Mouse (Mus musculus) liver, embryonic 16.5 days (tissue): ENCODE measurements around the gene Fam50b. TPM values are rescaled to one million over a fixed set of nuclear protein-coding genes. Genes with fewer than 3 reads are reported as not detected.
A peak's percentile ranks its signal among the peaks of the same experiment; 100 is the strongest.

ENCODE experiments used
- ATAC-seq: fragments of 200-750 bp; cut with Nextera tagmentation; 2 replicates; pipeline ENCODE4 v1.8.0; 2017; ENCODE audit warnings: low read depth, mild to moderate bottlenecking, moderate number of reproducible peaks, moderate library complexity
- H3K27ac ChIP-seq: fragments of 300-500 bp; sonication (generic); 2 replicates; pipeline ENCODE4 v1.5.1; 2014; ENCODE audit warnings: mild to moderate bottlenecking, low read length
- H3K27me3 ChIP-seq: fragments of 300-500 bp; sonication (generic); 2 replicates; pipeline ENCODE4 v1.6.1; 2014; ENCODE audit warnings: low read depth, low read length, mixed read lengths; ENCODE audit not compliant: control insufficient read depth, insufficient read depth
- H3K36me3 ChIP-seq: fragments of 300-500 bp; sonication (generic); 2 replicates; pipeline ENCODE4 v1.6.1; 2014; ENCODE audit warnings: mild to moderate bottlenecking; ENCODE audit not compliant: control insufficient read depth, insufficient read depth
- H3K4me1 ChIP-seq: fragments of 300-500 bp; sonication (generic); 2 replicates; pipeline ENCODE4 v1.6.1; 2014; ENCODE audit warnings: low read depth, low read length, mixed read lengths; ENCODE audit not compliant: control insufficient read depth
- H3K4me2 ChIP-seq: fragments of 300-500 bp; sonication (generic); 2 replicates; pipeline ENCODE4 v1.6.1; 2014; ENCODE audit warnings: low read depth, low read length, mixed read lengths
- H3K4me3 ChIP-seq: fragments of 300-500 bp; sonication (generic); 2 replicates; pipeline ENCODE4 v1.5.1; 2014; ENCODE audit warnings: low read depth, mild to moderate bottlenecking, low read length
- H3K9ac ChIP-seq: fragments of 300-500 bp; sonication (generic); 2 replicates; pipeline ENCODE4 v1.6.1; 2014; ENCODE audit warnings: low read depth, low read length
- H3K9me3 ChIP-seq: fragments of 300-500 bp; sonication (generic); replicated peaks from 2 replicates; pipeline ENCODE4 v1.6.1; 2016; ENCODE audit warnings: low read length; ENCODE audit not compliant: control insufficient read depth
- WGBS: fragments of 180-500 bp; shearing (Covaris S2); extraction: QIAGEN DNeasy Blood & Tissue Kit; methylation state at CpG from one replicate; pipeline ENCODE4 v1.1.7; 2014; ENCODE audit not compliant: insufficient replicate concordance; 5-methylcytosine and 5-hydroxymethylcytosine counted together
- polyA plus RNA-seq: library from polyadenylated mRNA; unstranded; fragments of >200 nt; fragmentation: Nextera tagmentation; extraction: Ambion mirVana; gene quantifications from 2 replicates; pipeline ENCODE4 v1.2.1, GENCODE M21; 2015

The Fam50b gene
- polyA plus RNA-seq, 1 experiment from 2014 or later = 0.22 TPM

DNA sequence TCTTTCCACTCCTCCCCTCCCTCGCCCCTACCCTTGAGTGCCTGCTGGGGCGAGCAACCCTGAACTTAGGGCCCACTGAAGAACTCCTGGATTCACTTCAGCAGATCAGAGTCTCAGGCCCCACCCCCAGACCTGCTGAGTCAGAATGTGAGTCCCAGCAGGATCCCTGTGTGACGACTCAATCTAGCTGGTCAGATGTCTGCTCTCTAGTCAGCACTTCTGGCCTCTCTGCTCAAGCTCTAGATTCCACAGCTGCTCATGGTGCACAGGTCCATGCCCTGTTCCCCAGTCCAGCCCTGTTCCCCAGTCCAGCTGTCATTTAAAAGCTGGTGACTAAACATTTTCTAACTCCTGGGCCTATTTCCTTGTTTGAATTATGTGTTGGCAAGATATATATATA, 13.9 kb downstream of the Fam50b start:
- WGBS = 43% methylated on average over 3 of the region's 3 CpGs
- no peak for ATAC-seq

DNA sequence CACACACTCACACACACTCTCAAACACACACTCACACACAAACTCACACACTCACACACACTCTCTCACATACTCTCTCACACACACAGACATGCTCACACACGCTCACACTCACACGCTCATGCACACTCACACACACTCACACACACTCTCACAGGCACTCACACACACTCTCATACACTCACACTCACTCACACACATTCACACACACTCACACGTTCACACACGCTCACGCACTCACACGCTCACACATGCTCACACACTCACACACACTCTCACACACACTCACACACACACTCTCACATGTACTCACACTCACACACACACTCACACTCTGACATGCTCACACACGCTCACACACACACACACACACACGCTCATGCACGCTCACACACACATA, 24.6 kb downstream of the Fam50b start:
- WGBS = 82% methylated on average over 9 of the region's 9 CpGs
- Histone ChIP-seq H3K36me3 (no peaks in the 10 kb centered on the region), H3K4me2 (no peak overlapping the region), H3K4me1 (no peaks in the 10 kb centered on the region), H3K9ac (no peak overlapping the region), H3K27ac (no peak overlapping the region), H3K9me3 (no peaks in the 10 kb centered on the region), H3K27me3 (no peaks in the 10 kb centered on the region), H3K4me3 (no peak overlapping the region)
- no peak for ATAC-seq

More for the DNA sequence above, 13.9 kb downstream of the Fam50b start:
- Histone ChIP-seq H3K4me2 (no peak overlapping the region), H3K27ac (no peak overlapping the region), H3K4me1 (no peaks in the 10 kb centered on the region), H3K9me3 (no peaks in the 10 kb centered on the region), H3K27me3 (no peaks in the 10 kb centered on the region), H3K4me3 (no peak overlapping the region), H3K36me3 (no peaks in the 10 kb centered on the region), H3K9ac (no peak overlapping the region)

DNA sequence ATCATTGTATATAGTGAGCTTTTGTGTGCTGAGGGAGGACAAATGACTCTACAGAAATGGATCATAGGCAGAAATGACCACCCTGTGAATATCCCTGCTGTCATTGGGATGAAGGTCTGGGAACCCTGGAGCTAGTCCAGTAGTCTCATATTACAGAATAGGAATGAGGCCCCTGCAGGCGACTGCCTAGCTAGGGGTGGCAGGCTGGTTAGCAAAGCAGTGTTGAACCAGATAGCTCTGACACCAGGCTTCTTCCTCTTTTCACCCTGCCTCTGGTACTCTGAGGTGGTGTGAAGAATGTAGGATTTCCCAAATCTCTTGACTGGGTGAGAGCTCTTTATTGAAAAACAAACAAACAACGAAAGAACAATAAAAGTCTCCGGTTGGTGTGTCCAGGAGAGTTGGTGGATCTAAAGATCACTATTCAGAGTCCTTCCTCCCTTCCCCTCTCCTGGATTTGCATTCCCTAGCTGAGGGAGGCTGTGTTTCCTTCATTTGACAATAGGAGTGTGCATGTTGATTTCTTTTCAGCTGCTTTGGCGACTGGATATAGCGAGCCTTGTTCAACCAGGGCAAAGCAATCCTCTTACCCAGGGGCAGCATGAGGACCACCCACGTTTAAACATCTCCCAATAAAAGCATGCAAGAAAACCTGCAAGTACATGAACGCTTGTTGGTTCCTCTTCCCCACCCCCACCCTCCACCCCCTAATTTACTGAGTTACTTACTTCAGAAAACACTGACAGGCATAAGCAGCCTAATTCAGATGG, 26.1 kb downstream of the Fam50b start:
- WGBS = 16% methylated on average over 7 of the region's 7 CpGs
- Histone ChIP-seq H3K27ac (no peak overlapping the region), H3K9me3 (no peaks in the 10 kb centered on the region), H3K4me1 (no peaks in the 10 kb centered on the region), H3K4me3 (no peak overlapping the region), H3K36me3 (no peaks in the 10 kb centered on the region), H3K4me2 (no peak overlapping the region), H3K9ac (no peak overlapping the region), H3K27me3 (no peaks in the 10 kb centered on the region)
- no peak for ATAC-seq

DNA sequence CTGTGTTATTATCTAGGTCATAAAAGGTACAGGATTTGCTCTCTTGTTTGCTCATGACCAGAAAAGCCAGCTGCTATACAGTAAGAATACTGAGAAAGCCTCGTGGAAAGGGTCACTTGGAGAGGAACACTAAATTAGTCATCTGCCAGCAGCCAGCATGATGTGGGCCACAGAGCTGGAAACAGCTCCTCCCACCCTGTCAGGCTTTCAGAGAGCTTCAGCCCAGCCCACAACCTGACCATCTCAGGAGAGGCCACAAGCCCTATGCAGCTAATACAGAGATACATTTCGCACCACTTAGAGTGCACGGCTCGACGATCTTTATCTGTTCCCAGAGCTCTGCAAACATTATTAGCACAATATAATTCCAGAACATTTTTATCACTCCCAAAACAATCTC, 27.5 kb downstream of the Fam50b start:
- no peak for ATAC-seq
- Histone ChIP-seq H3K9me3 (no peaks in the 10 kb centered on the region), H3K4me1 (no peaks in the 10 kb centered on the region), H3K27ac (no peak overlapping the region), H3K4me2 (no peak overlapping the region), H3K4me3 (no peak overlapping the region), H3K9ac (no peak overlapping the region), H3K27me3 (no peaks in the 10 kb centered on the region), H3K36me3 (no peaks in the 10 kb centered on the region)
- WGBS = 55% methylated on average over 5 of the region's 5 CpGs

DNA sequence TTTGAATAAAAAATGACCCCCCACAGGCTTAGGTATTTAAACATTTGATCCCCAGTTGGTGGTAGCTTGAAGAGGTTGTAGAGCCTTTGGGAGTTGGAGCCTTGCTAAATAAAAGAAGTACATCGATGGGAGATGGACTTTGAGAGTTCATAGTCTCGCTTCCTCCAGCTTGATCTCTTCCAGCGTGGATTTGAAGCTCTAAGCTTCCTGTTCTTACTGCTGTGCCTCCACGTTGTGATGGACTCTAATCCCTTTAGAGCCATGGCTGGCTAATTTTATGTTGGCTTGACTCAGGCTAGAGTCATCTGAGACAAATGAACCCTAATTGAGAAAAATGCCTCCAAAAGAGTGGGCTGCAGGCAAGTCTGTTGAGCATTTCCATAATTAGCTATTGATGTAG, 28.2 kb downstream of the Fam50b start:
- H3K4me1 ChIP-seq = no peaks in the 10 kb centered on the region
- H3K27me3 ChIP-seq = no peaks in the 10 kb centered on the region
- H3K36me3 ChIP-seq = no peaks in the 10 kb centered on the region
- no peaks in the 10 kb centered on the region for H3K9me3 ChIP-seq
- H3K4me3 ChIP-seq = no peak overlapping the region
- no peak overlapping the region for H3K9ac ChIP-seq
- H3K27ac ChIP-seq = no peak overlapping the region
- no peak overlapping the region for H3K4me2 ChIP-seq
- 48% methylated on average over 4 of the region's 4 CpGs for WGBS
- no peak for ATAC-seq

DNA sequence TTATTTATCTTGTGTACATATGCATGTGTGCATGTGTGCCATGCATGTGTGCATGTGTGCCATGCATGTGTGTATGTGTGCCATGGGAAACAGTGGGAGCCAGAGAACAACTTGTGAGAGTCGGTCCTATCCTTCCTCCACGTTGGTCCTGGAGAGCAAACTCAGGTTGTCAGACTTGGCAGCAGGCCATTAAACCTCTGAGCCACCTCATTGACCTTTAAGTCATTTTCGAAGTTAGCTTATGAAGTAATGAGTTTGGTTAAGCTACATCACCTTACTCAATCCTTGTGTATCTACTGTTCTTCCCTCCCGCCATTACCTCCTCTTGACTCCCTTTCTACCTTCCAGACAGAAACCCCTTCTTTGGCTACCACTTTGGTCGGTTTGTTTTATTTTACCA, 30.6 kb downstream of the Fam50b start:
- H3K27me3 ChIP-seq = no peaks in the 10 kb centered on the region
- H3K4me2 ChIP-seq = no peak overlapping the region
- no peak overlapping the region for H3K27ac ChIP-seq
- ATAC-seq = peak; percentile 62
- H3K4me3 ChIP-seq = no peak overlapping the region
- WGBS = 52% methylated on average over 5 of the region's 5 CpGs
- H3K36me3 ChIP-seq = no peaks in the 10 kb centered on the region
- H3K9ac ChIP-seq = no peak overlapping the region
- H3K9me3 ChIP-seq = no peaks in the 10 kb centered on the region
- H3K4me1 ChIP-seq = no peaks in the 10 kb centered on the region

DNA sequence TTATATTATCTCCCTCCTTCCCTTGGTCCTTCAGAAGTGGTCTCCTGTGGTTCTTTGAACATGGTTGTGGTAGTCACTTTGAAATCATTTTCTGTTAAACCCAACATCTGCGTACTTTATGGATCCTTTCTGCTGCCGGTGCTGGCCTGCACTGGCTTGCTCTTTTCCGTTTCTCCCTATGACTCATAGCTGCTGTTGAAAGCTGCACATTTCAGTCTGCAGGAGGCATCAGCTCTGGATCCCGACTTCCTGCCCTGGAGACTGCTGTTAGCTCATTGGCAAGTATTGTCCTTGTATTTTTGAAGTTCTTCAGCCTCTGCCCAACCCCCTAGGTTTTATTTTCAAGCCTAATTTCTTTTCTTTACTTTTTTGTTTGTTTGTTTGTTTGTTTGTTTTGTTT, 31.9 kb downstream of the Fam50b start:
- no peak for ATAC-seq
- 27% methylated on average over 4 of the region's 4 CpGs for WGBS
- H3K9me3 ChIP-seq = no peaks in the 10 kb centered on the region

DNA sequence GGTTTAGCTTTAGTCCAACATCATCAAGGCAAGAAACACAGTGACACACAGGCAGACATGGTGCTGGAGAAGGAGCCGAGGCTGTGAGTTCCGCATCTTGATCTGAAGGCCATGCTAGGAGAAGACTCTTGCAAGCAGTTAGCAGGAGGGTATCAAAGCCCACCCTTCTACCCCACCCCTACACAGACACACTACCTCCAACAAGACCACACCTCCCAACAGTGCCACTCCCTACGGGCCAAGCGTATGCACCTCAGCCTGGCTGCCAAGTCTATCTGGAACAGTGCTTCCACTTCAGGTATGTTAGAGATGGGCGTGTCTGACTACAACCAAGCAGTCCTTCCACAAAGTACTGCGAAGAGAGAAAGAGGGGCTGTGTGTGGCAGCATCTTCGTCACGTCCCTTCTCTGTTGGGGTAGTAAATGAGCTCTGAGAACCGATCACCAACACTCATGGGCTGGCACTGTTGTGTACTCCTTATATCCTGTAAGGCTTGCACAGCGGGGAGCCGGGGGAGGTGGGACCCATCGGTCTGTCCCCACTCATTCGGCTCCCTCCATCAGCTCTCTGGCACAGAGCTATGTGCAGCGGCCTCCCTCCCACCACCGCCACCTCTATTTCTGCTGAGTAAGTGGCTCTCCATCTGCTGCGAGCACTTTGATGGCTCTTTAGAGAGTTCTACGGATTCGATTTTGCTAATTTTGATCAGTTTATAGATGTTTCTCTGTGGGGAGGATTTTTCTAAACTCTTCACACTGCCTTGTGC, 33.1 kb downstream of the Fam50b start:
- no peak overlapping the region for H3K4me3 ChIP-seq
- no peaks in the 10 kb centered on the region for H3K4me1 ChIP-seq
- no peak overlapping the region for H3K9ac ChIP-seq
- 71% methylated on average over 18 of the region's 18 CpGs for WGBS
- H3K36me3 ChIP-seq = no peaks in the 10 kb centered on the region
- no peaks in the 10 kb centered on the region for H3K9me3 ChIP-seq
- H3K27me3 ChIP-seq = no peaks in the 10 kb centered on the region
- H3K27ac ChIP-seq = no peak overlapping the region
- ATAC-seq = no peak
- H3K4me2 ChIP-seq = no peak overlapping the region

More for the DNA sequence above, 31.9 kb downstream of the Fam50b start:
- Histone ChIP-seq H3K27ac (no peak overlapping the region), H3K4me3 (no peak overlapping the region), H3K4me2 (no peak overlapping the region), H3K4me1 (no peaks in the 10 kb centered on the region), H3K9ac (no peak overlapping the region), H3K27me3 (no peaks in the 10 kb centered on the region), H3K36me3 (no peaks in the 10 kb centered on the region)

DNA sequence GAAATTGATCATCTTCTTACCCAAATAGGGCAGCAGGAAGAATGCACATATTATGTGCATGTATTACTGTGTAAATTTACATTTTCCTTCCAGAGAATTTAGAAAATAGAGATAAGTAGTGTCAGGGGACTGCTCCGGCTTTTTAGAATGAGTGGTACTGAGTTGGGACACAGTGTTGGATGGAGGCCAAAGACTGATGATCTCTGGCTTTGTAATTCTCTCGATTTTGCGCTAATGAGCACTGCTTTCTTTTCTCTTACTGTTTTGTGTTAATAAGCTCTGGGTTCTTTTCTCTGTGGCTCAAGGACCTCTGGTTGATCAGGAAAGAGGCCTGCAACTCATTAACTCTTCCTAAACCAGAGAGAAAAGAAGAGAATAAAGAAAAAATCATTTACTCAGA, 42.1 kb downstream of the Fam50b start:
- 71% methylated on average over 3 of the region's 3 CpGs for WGBS
- Histone ChIP-seq H3K27ac (no peak overlapping the region), H3K36me3 (no peaks in the 10 kb centered on the region), H3K27me3 (no peaks in the 10 kb centered on the region), H3K4me3 (no peak overlapping the region), H3K4me2 (no peak overlapping the region), H3K9ac (no peak overlapping the region), H3K4me1 (no peaks in the 10 kb centered on the region; the same call in 1 of the 2 replicates), H3K9me3 (no peaks in the 10 kb centered on the region)
- no peak for ATAC-seq
